Mouse (Mus musculus) E14TG2a.4 (cell line): ENCODE measurements at regions not wholly inside any gene's neighbourhood (a gene's known extent, or its start where the extent isn't known, plus 50 kb on each side); places are given as distances from the start of the nearest gene placed in this dataset.

ENCODE experiments used
- H3K27me3 ChIP-seq: 2 replicates; pipeline ENCODE4 v1.6.1; 2014; ENCODE audit warnings: low read length, control low read depth; ENCODE audit not compliant: insufficient read depth
- H3K36me3 ChIP-seq: 2 replicates; pipeline ENCODE4 v1.6.1; 2014; ENCODE audit warnings: low read length, control low read depth; ENCODE audit not compliant: insufficient read depth
- H3K4me1 ChIP-seq: replicated peaks from 2 replicates; pipeline ENCODE4 v1.6.1; 2014; ENCODE audit warnings: low read depth, low read length, control low read depth
- H3K4me3 ChIP-seq: replicated peaks from 2 replicates; pipeline ENCODE4 v1.5.1; 2014; ENCODE audit warnings: mild to moderate bottlenecking, low read length
- H3K9me3 ChIP-seq: 2 replicates; pipeline ENCODE4 v1.6.1; 2014; ENCODE audit warnings: low read length, control low read depth
- CTCF ChIP-seq: conservative IDR thresholded peaks from 2 replicates; pipeline ENCODE4 v1.5.1; 2014; ENCODE audit warnings: low read length
- NANOG ChIP-seq: IDR thresholded peaks from 2 replicates; pipeline ENCODE4 v1.6.1; 2014; ENCODE audit warnings: borderline replicate concordance, low read length, mixed read lengths
- POU5F1 ChIP-seq: IDR thresholded peaks from 2 replicates; pipeline ENCODE4 v1.6.1; 2014; ENCODE audit warnings: low read length, borderline replicate concordance

- no peaks in the 10 kb centered on the region for H3K4me1 ChIP-seq
- TF ChIP-seq POU5F1 = no peak
- TF ChIP-seq CTCF = no peak
- no peak for TF ChIP-seq NANOG
- no peaks in the 10 kb centered on the region for H3K36me3 ChIP-seq
- no peaks in the 10 kb centered on the region for H3K9me3 ChIP-seq
- H3K27me3 ChIP-seq = no peaks in the 10 kb centered on the region
- H3K4me3 ChIP-seq = no peak overlapping the region
These were observed 89.6 kb downstream of the Ppp4r2 start for GRCm38 (mm10) chr6:100923070-100923469.

GRCm38 (mm10) chr6:100923686-100924085 lies 90.3 kb downstream of the Ppp4r2 start:
- H3K27me3 ChIP-seq = no peaks in the 10 kb centered on the region
- H3K36me3 ChIP-seq = no peaks in the 10 kb centered on the region
- H3K4me1 ChIP-seq = no peaks in the 10 kb centered on the region
- no peaks in the 10 kb centered on the region for H3K9me3 ChIP-seq
- TF ChIP-seq NANOG (no peak), POU5F1 (no peak), CTCF (no peak)
- no peak overlapping the region for H3K4me3 ChIP-seq

GRCm38 (mm10) chr6:100928791-100929758 lies 95.7 kb downstream of the Ppp4r2 start:
- Histone ChIP-seq H3K9me3 (no peaks in the 10 kb centered on the region), H3K4me1 (no peaks in the 10 kb centered on the region), H3K36me3 (no peaks in the 10 kb centered on the region), H3K4me3 (no peak overlapping the region), H3K27me3 (0 out of 2 replicates have a peak, but pooled peaks cover 8% of the 10 kb centered on the region)
- TF ChIP-seq NANOG = no peak
- TF ChIP-seq CTCF = no peak
- no peak for TF ChIP-seq POU5F1

GRCm38 (mm10) chr6:100929759-100930358 lies 96.4 kb downstream of the Ppp4r2 start:
- Histone ChIP-seq H3K4me1 (no peaks in the 10 kb centered on the region), H3K36me3 (no peaks in the 10 kb centered on the region)
- TF ChIP-seq CTCF (no peak), POU5F1 (no peak), NANOG (no peak)

GRCm38 (mm10) chr6:100930706-100931105 lies 97.3 kb downstream of the Ppp4r2 start:
- Histone ChIP-seq H3K27me3 (0 out of 2 replicates have a peak, but pooled peaks cover 8% of the 10 kb centered on the region), H3K36me3 (no peaks in the 10 kb centered on the region), H3K4me1 (no peaks in the 10 kb centered on the region), H3K4me3 (no peak overlapping the region), H3K9me3 (no peaks in the 10 kb centered on the region)
- TF ChIP-seq NANOG = no peak
- no peak for TF ChIP-seq CTCF
- no peak for TF ChIP-seq POU5F1

More at GRCm38 (mm10) chr6:100929759-100930358, 96.4 kb downstream of the Ppp4r2 start:
- 0 out of 2 replicates have a peak, but pooled peaks cover 8% of the 10 kb centered on the region for H3K27me3 ChIP-seq
- H3K9me3 ChIP-seq = no peaks in the 10 kb centered on the region
- no peak overlapping the region for H3K4me3 ChIP-seq

- no peak overlapping the region for H3K4me3 ChIP-seq
- TF ChIP-seq CTCF = no peak
- TF ChIP-seq POU5F1 = no peak
- TF ChIP-seq NANOG = no peak
- 0 out of 2 replicates have a peak, but pooled peaks cover 5% of the 10 kb centered on the region for H3K27me3 ChIP-seq
- no peaks in the 10 kb centered on the region for H3K4me1 ChIP-seq
- no peaks in the 10 kb centered on the region for H3K9me3 ChIP-seq
- no peaks in the 10 kb centered on the region for H3K36me3 ChIP-seq
These were observed 101.0 kb downstream of the Ppp4r2 start for GRCm38 (mm10) chr6:100934424-100934823.

- no peak for TF ChIP-seq NANOG
- no peak for TF ChIP-seq POU5F1
- no peak for TF ChIP-seq CTCF
- Histone ChIP-seq H3K27me3 (no peaks in the 10 kb centered on the region), H3K9me3 (no peaks in the 10 kb centered on the region), H3K4me3 (no peak overlapping the region), H3K36me3 (no peaks in the 10 kb centered on the region), H3K4me1 (no peaks in the 10 kb centered on the region)
These were observed 104.4 kb downstream of the Ppp4r2 start for GRCm38 (mm10) chr6:100937802-100938201.

GRCm38 (mm10) chr6:100938376-100938775 lies 105.0 kb downstream of the Ppp4r2 start:
- H3K27me3 ChIP-seq = no peaks in the 10 kb centered on the region
- H3K9me3 ChIP-seq = no peaks in the 10 kb centered on the region
- TF ChIP-seq CTCF = no peak
- no peak for TF ChIP-seq NANOG
- TF ChIP-seq POU5F1 = no peak
- no peaks in the 10 kb centered on the region for H3K4me1 ChIP-seq
- H3K36me3 ChIP-seq = no peaks in the 10 kb centered on the region
- H3K4me3 ChIP-seq = no peak overlapping the region

GRCm38 (mm10) chr6:100939042-100939441 lies 105.6 kb downstream of the Ppp4r2 start:
- no peak for TF ChIP-seq CTCF
- TF ChIP-seq NANOG = no peak
- TF ChIP-seq POU5F1 = no peak
- no peaks in the 10 kb centered on the region for H3K27me3 ChIP-seq
- no peaks in the 10 kb centered on the region for H3K9me3 ChIP-seq
- H3K4me1 ChIP-seq = no peaks in the 10 kb centered on the region
- no peak overlapping the region for H3K4me3 ChIP-seq
- no peaks in the 10 kb centered on the region for H3K36me3 ChIP-seq
